8 mouse cellular contexts compared by ENCODE assay signal in the genomic region with DNA sequence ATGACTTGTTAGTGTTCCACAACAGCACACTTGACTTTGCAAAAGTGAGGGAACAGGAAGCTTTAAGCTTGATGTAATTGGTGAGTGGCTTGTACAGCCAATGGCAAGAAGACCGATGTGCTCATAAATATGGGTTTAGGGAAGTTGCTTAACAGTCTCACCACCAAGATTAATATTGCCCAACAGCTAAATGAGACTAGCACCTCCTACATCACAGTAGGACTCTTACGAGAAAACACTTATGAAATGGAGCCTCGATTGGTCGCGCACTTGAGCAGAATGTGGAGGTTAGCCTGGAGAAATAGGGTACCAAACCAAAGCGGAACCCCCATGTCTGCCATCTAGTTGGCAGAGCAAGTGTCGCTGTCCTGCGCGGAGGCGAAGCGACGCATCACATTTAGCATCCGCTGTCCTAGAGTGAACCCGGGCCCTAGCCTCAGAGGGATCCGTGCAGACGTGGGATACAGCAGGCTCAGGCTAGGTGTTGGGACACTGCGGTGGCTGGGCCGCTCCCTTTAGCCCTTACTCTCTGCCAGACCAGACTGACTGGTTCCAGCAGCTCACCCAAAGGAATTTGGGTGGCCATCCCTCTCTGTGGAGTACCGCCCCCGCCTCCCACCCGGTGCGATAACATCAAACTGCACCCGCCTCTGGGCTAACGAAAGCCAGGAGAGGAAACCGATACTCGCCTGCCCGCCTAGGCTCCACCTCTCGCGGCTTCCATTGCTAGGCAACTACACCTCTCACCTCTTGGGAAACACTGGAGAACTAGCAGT. TPM values are rescaled to one million over a fixed set of nuclear protein-coding genes. Genes with fewer than 3 reads are reported as not detected.
A peak's percentile ranks its signal among the peaks of the same experiment; 100 is the strongest.
DNase-seq lines count a peak whose midpoint lies in the region; ATAC-seq and TF ChIP-seq lines count a peak whose summit lies in the region.

No protein-coding gene starts in this region.

- 3% methylated on average over 29 of the region's 29 CpGs for WGBS in spleen, adult 2 months
- 8% methylated on average over 29 of the region's 29 CpGs for WGBS in stomach, embryonic 14.5 days

- H3K36me3 ChIP-seq in spleen, adult 2 months (ENCODE audit: control insufficient read depth, insufficient read depth, low read length): no peaks in the 10 kb centered on the region
- H3K36me3 ChIP-seq in stomach, embryonic 14.5 days (ENCODE audit: control insufficient read depth, insufficient read depth, low read length): no peaks in the 10 kb centered on the region

- no peak overlapping the region; the same call in 1 of the 2 replicates for H3K4me2 ChIP-seq in stomach, embryonic 14.5 days (replicated peaks; ENCODE audit: low read depth, low read length)

- no peak for DNase-seq in spleen, adult 2 months (ENCODE audit: low read depth in 1 of 2, low spot score in 2 of 2)
- DNase-seq in spleen, adult 12 weeks (ENCODE audit: low spot score): no peak
- DNase-seq in forelimb bud, embryonic 11.5 days (ENCODE audit: low read depth, low spot score): peak; percentile 48
- DNase-seq in kidney, postnatal 36 days: peak; percentile 63 to 73
- no peak for DNase-seq in adrenal gland, postnatal 10 days
- DNase-seq in heart, postnatal 25 days (ENCODE audit: low spot score): no peak

- H3K4me3 ChIP-seq in spleen, adult 2 months (ENCODE audit: extremely low read depth, insufficient read depth, insufficient read length): peak overlapping the region; percentile 28; the same call in 1 of the 2 replicates
- peak overlapping the region; percentile 15; the same call in 1 of the 2 replicates for H3K4me3 ChIP-seq in stomach, embryonic 14.5 days (ENCODE audit: low read depth, low read length)

- peak; percentile 59 for ATAC-seq in megakaryocyte progenitor cell, adult 5-6 weeks (replicated peaks; ENCODE audit: poor library complexity)
- peak; percentile 72 for ATAC-seq in stomach, embryonic 14.5 days (ENCODE audit: insufficient number of reproducible peaks, insufficient read depth, low FRiP score, low read depth)

- peak overlapping the region; percentile 10 for H3K27ac ChIP-seq in spleen, adult 2 months (ENCODE audit: insufficient read depth, low read length)
- H3K27ac ChIP-seq in stomach, embryonic 14.5 days (ENCODE audit: low read length): no peak overlapping the region

- H3K27me3 ChIP-seq in spleen, adult 2 months (ENCODE audit: control insufficient read depth, insufficient read depth, low read length): peaks cover 18% of the 10 kb centered on the region
- peaks cover 38% of the 10 kb centered on the region for H3K27me3 ChIP-seq in stomach, embryonic 14.5 days (ENCODE audit: control insufficient read depth, insufficient read depth, low read length)

- intact Hi-C loops in heart, postnatal 25 days (cut with DNase I): no loop called here

- no peak overlapping the region for H3K9ac ChIP-seq in stomach, embryonic 14.5 days (replicated peaks; ENCODE audit: low read depth, low read length)

- H3K9me3 ChIP-seq in stomach, embryonic 14.5 days (ENCODE audit: control insufficient read depth, low read depth, low read length): no peaks in the 10 kb centered on the region

- no peak for TF ChIP-seq CTCF in spleen, adult 2 months (IDR thresholded peaks at IDR 0.05; ENCODE audit: extremely low read depth, insufficient read depth, insufficient read length, insufficient replicate concordance)

- peaks cover 12% of the 10 kb centered on the region for H3K4me1 ChIP-seq in spleen, adult 2 months (ENCODE audit: control insufficient read depth, insufficient read depth, insufficient read length)
- H3K4me1 ChIP-seq in stomach, embryonic 14.5 days (ENCODE audit: control insufficient read depth, insufficient read depth, low read length): no peaks in the 10 kb centered on the region; the same call in 1 of the 2 replicates

- no peak for TF ChIP-seq POLR2A in spleen, adult 2 months (IDR thresholded peaks at IDR 0.05; ENCODE audit: low read depth, low read length)

RNA-seq across cellular contexts. Expression of gene Tacstd2, which starts 2.7 kb away (rescaled TPM):
- 2.7 and 3.7 TPM in 2 replicates for polyA plus RNA-seq in spleen, adult 2 months (2012; rRNA removed)
- 15.4 and 17.0 TPM in 2 replicates for total RNA-seq in megakaryocyte progenitor cell, adult 5-6 weeks (2015)
- 10.2 and 18.0 TPM in 2 replicates for total RNA-seq in megakaryocyte progenitor cell, adult 5-6 weeks (2017)
- 55.0 and 63.8 TPM in 2 replicates for polyA plus RNA-seq in stomach, embryonic 14.5 days (2014; fragmentation: Nextera tagmentation; extraction: Ambion mirVana)
- not detected for total RNA-seq in adrenal gland, postnatal 10 days (2021)
- not detected for total RNA-seq in heart, postnatal 25 days (2021)

RNA-seq across cellular contexts. Expression of gene Il23r, which starts 41.2 kb away (rescaled TPM):
- 0.08 TPM in 1 of 2 replicates, not detected in the other for polyA plus RNA-seq in spleen, adult 2 months (2012; rRNA removed)
- total RNA-seq in megakaryocyte progenitor cell, adult 5-6 weeks (2015): not detected in 2 replicates
- total RNA-seq in megakaryocyte progenitor cell, adult 5-6 weeks (2017): not detected in 2 replicates
- polyA plus RNA-seq in stomach, embryonic 14.5 days (2014; fragmentation: Nextera tagmentation; extraction: Ambion mirVana): not detected in 2 replicates
- total RNA-seq in adrenal gland, postnatal 10 days (2021): 1 to 10 TPM in 1 of 2 experiments, under 1 TPM in 1; 0.48 to 1.2 TPM
- total RNA-seq in heart, postnatal 25 days (2021): not detected

Comparison
In these comparisons a context has a peak if more than half of its experiments do, and no peak if none do; other contexts are left out.
1. DNase-seq: peak in forelimb bud, embryonic 11.5 days (single experiment) and kidney, postnatal 36 days (2 of 2); none in spleen, adult 2 months (0 of 2), spleen, adult 12 weeks (single experiment), adrenal gland, postnatal 10 days (single experiment) and heart, postnatal 25 days (single experiment).
2. RNA of gene Tacstd2, which starts 2.7 kb away (total RNA-seq): 10.2 to 18.0 TPM in megakaryocyte progenitor cell, adult 5-6 weeks; not detected in adrenal gland, postnatal 10 days and not detected in heart, postnatal 25 days; every median in the first group is over 4 times any median in the second.